Mouse (Mus musculus) kidney, embryonic 14.5 days (tissue): Measurements from ENCODE around the gene Prg4. TPM values are rescaled to one million over a fixed set of nuclear protein-coding genes. Genes with fewer than 3 reads are reported as not detected.

Source experiments
- ATAC-seq: fragments of 200-750 bp; cut with Nextera tagmentation; 2 replicates; pipeline ENCODE4 v1.8.0; 2017; ENCODE audit warnings: moderate number of reproducible peaks, mild to moderate bottlenecking, moderate TSS enrichment, moderate library complexity; ENCODE audit not compliant: low FRiP score, low TSS enrichment
- H3K27ac ChIP-seq: fragments of 300-500 bp; sonication (generic); 2 replicates; pipeline ENCODE4 v1.5.1; 2014; ENCODE audit warnings: low read depth, mild to moderate bottlenecking, low read length, moderate library complexity, mixed read lengths
- H3K27me3 ChIP-seq: fragments of 300-500 bp; sonication (generic); 2 replicates; pipeline ENCODE4 v1.6.1; 2014; ENCODE audit warnings: mild to moderate bottlenecking, low read length; ENCODE audit not compliant: control insufficient read depth, insufficient read depth
- H3K36me3 ChIP-seq: fragments of 300-500 bp; sonication (generic); 2 replicates; pipeline ENCODE4 v1.6.1; 2014; ENCODE audit warnings: low read length, mixed read lengths; ENCODE audit not compliant: control insufficient read depth, insufficient read depth
- H3K4me1 ChIP-seq: fragments of 300-500 bp; sonication (generic); 2 replicates; pipeline ENCODE4 v1.6.1; 2014; ENCODE audit warnings: low read length, mixed read lengths; ENCODE audit not compliant: control insufficient read depth, insufficient read depth
- H3K4me2 ChIP-seq: fragments of 300-500 bp; sonication (generic); replicated peaks from 2 replicates; pipeline ENCODE4 v1.6.1; 2014; ENCODE audit warnings: low read depth, mild to moderate bottlenecking, low read length
- H3K4me3 ChIP-seq: fragments of 300-500 bp; sonication (generic); 2 replicates; pipeline ENCODE4 v1.5.1; 2014; ENCODE audit warnings: mild to moderate bottlenecking, low read length
- H3K9ac ChIP-seq: fragments of 300-500 bp; sonication (generic); 2 replicates; pipeline ENCODE4 v1.6.1; 2014; ENCODE audit warnings: low read depth, mild to moderate bottlenecking, low read length, moderate library complexity
- H3K9me3 ChIP-seq: fragments of 300-500 bp; sonication (generic); 2 replicates; pipeline ENCODE4 v1.6.1; 2016; ENCODE audit warnings: low read length; ENCODE audit not compliant: control insufficient read depth
- WGBS: fragments of 180-500 bp; shearing (Covaris S2); extraction: QIAGEN DNeasy Blood & Tissue Kit; methylation state at CpG from one replicate; pipeline ENCODE4 v1.1.7; 2014; 5-methylcytosine and 5-hydroxymethylcytosine counted together
- polyA plus RNA-seq: library from polyadenylated mRNA; unstranded; fragments of >200 nt; fragmentation: Nextera tagmentation; extraction: Ambion mirVana; gene quantifications from 2 replicates; pipeline ENCODE4 v1.2.1, GENCODE M21; 2014

The Prg4 gene
- 0.87 and 0.89 TPM in 2 replicates for polyA plus RNA-seq

DNA sequence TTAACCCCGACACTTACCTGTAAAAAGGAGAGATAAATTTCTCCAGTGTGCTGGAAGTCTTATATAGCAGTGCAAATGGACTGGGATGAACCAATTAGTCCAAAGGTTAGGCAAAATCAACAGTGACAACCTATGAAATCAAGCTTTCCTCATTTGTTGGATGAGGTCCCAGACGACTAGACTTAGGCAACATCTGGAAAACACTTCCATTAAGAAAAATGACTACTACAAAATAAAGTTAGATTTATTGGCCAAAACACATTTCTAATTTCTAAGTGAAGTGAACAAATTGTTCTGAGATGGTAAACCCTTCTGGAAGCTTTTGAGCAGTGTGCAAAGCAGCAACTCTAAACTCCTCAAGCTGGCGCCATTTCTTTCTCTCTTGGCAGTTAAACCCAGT is at the start of gene Prg4:
Gene Prg4, minus strand, starts transcription at position 34 of the 400 bp plus-strand sequence.
- H3K4me3 ChIP-seq = no peak within 1 kb of the TSS
- ATAC-seq = no peak
- no peak within 1 kb of the TSS for H3K9ac ChIP-seq
- H3K4me2 ChIP-seq = no peak within 1 kb of the TSS
- no peak within 1 kb of the TSS for H3K27ac ChIP-seq
- 71% methylated on average over 3 of the region's 3 CpGs for WGBS
- no peaks in the 10 kb centered on the region for H3K4me1 ChIP-seq
- H3K36me3 ChIP-seq = no peaks in the 10 kb centered on the region
- no peaks in the 10 kb centered on the region for H3K9me3 ChIP-seq
- no peaks in the 10 kb centered on the region for H3K27me3 ChIP-seq

DNA sequence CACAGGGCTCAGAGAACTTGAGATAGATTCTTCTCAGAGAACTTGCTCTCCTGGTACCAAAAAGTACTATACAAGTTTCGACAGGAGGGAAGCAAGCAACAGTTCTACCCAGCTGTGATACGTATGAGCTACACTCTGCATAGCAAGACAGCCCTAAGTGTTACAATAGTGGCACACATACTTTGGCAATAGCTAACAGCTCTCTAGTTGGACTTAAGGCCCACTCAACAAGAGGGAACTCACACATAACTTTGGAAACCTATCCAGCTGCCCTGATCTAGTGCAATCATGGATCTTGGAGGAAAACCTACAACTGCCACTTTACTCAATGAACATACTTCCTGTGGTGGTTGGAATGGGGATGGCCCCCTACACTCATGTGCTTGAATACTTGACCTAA is 47.1 kb upstream of the Prg4 start:
- H3K9ac ChIP-seq = no peak overlapping the region
- no peaks in the 10 kb centered on the region for H3K9me3 ChIP-seq
- H3K4me3 ChIP-seq = no peak overlapping the region
- ATAC-seq = no peak
- no peaks in the 10 kb centered on the region for H3K27me3 ChIP-seq
- H3K36me3 ChIP-seq = no peaks in the 10 kb centered on the region
- no peak overlapping the region for H3K4me2 ChIP-seq
- H3K4me1 ChIP-seq = no peaks in the 10 kb centered on the region
- 90% methylated on average over 2 of the region's 2 CpGs for WGBS
- H3K27ac ChIP-seq = no peak overlapping the region

DNA sequence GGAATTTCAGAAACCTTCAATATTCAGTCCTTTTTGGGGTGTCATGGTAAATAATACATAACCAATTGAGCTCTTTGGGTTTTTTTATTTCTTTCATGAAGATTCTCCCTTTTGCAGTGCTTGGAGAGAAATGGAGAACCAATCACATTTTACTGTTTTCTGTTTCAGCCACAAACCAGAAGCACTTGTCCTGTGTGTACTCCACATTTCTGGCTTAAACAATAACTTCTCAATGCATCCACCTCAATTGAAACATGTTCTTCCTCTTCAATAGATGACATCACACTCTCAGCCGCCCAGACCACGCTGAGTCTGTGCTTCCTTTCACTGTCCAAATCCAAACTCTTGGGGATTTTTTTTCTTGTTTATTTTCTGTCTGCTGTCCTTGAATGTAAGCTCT is 39.8 kb upstream of the Prg4 start:
- Histone ChIP-seq H3K4me2 (no peak overlapping the region), H3K9me3 (no peaks in the 10 kb centered on the region), H3K4me1 (no peaks in the 10 kb centered on the region), H3K9ac (no peak overlapping the region), H3K27ac (no peak overlapping the region), H3K27me3 (no peaks in the 10 kb centered on the region), H3K4me3 (no peak overlapping the region), H3K36me3 (no peaks in the 10 kb centered on the region)
- 60% methylated on average over 2 of the region's 2 CpGs for WGBS
- no peak for ATAC-seq

DNA sequence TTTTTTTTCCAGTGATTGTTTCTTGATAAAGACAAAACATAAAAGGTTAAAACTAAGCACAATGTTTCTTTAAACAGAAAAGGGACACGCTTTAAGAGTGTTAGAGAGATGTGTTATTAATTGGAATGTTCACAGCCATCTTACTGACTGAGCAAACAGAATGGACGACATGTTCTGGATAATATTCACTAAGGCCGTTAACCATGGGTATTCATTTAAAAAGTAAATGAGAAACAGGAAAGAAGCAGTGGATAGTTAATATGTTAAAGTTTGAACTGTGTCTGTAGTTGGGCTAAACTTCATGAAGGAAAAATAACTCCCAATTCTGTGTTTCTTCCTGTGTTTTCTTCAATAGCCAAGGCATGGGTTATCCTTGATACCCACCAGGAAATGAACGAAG is 37.4 kb upstream of the Prg4 start:
- Histone ChIP-seq H3K4me2 (no peak overlapping the region), H3K36me3 (no peaks in the 10 kb centered on the region), H3K4me1 (no peaks in the 10 kb centered on the region), H3K27ac (no peak overlapping the region), H3K9ac (no peak overlapping the region), H3K4me3 (no peak overlapping the region), H3K9me3 (peaks cover 3% of the 10 kb centered on the region; the same call in 1 of the 2 replicates), H3K27me3 (no peaks in the 10 kb centered on the region)
- ATAC-seq = no peak
- 80% methylated on average over 4 of the region's 4 CpGs for WGBS

DNA sequence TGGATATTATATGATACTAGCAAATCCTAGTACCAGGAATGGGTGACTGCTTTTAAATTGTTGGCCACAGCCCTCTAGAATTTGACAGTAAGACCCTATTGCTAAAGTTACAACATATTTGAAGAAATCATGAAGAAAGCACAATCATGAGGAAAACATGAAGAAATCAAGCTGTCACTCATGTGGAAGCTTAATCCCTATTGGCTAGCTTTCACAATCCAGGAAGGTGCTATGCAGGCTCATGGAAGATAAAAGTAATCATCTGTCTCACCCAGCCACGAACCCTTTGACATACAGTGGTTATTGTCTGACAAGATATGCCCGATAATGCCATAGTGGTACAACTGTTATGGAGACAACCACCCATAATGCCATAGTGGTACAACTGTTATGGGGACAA is 32.2 kb upstream of the Prg4 start:
- no peak overlapping the region for H3K9ac ChIP-seq
- H3K9me3 ChIP-seq = peaks cover 5% of the 10 kb centered on the region; the same call in 1 of the 2 replicates
- no peak overlapping the region for H3K4me2 ChIP-seq
- no peaks in the 10 kb centered on the region for H3K4me1 ChIP-seq
- 91% methylated on average over 2 of the region's 2 CpGs for whole genome bisulfite sequencing
- no peak overlapping the region for H3K27ac ChIP-seq
- no peaks in the 10 kb centered on the region for H3K27me3 ChIP-seq
- H3K4me3 ChIP-seq = no peak overlapping the region
- ATAC-seq = no peak
- H3K36me3 ChIP-seq = no peaks in the 10 kb centered on the region

DNA sequence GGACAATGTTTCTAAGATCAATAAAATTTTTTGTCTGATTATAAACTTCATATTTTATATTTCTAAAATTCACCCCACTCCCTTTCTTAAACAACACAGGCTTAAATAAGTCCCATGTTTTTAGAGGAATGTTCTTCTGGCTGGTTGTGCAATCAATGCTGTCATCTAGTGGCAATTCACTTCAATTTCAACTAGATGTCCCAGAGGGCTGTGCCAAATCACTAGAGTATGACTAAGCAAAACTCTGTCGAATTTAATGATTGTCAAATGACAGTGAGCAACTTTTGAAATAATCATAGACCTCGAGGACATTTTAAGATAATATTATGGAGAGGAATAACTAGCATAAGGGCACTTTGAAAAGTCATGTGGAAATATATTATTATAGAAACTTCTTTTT is 31.7 kb upstream of the Prg4 start:
- Histone ChIP-seq H3K4me3 (no peak overlapping the region), H3K9ac (no peak overlapping the region), H3K4me2 (no peak overlapping the region), H3K27me3 (no peaks in the 10 kb centered on the region), H3K27ac (no peak overlapping the region), H3K36me3 (no peaks in the 10 kb centered on the region), H3K4me1 (no peaks in the 10 kb centered on the region), H3K9me3 (peaks cover 5% of the 10 kb centered on the region; the same call in 1 of the 2 replicates)
- ATAC-seq = no peak
- 68% methylated on average over 2 of the region's 2 CpGs for WGBS

DNA sequence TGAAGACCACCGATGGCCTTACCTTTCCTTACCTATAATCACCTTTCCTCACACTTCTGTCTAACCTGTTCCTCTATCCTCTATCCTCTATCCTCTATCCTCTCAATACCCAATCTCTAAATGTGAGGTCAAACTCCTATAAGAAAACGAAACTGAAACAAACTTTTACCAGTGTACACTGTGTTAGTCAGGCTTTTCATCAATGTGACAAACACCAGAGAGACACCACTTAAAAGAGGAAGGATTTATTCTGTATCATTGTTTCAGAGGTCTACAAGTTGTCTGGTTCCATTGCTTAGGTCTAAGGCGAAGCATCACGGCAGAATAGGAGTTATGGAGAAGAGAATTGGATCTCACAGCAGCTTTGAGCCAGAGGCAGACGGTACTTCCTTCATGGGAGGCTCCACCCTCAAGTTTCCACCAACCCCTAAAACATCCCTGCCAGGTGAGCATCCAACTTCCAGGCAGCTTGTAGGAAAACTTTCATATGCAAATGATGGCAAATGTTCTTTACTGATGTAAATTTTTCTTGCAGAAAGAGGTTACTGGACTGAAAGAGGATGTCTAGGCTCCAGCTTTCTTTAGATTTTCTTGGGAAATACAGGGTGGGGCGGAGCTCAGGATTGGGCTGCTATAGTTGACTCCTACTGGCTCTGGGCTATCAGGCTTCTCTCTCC is 30.8 kb upstream of the Prg4 start:
- Histone ChIP-seq H3K9me3 (peaks cover 5% of the 10 kb centered on the region; the same call in 1 of the 2 replicates), H3K4me3 (no peak overlapping the region), H3K4me2 (no peak overlapping the region), H3K4me1 (no peaks in the 10 kb centered on the region), H3K27ac (no peak overlapping the region), H3K9ac (no peak overlapping the region), H3K36me3 (no peaks in the 10 kb centered on the region), H3K27me3 (no peaks in the 10 kb centered on the region)
- WGBS = 77% methylated on average over 6 of the region's 6 CpGs
- no peak for ATAC-seq

DNA sequence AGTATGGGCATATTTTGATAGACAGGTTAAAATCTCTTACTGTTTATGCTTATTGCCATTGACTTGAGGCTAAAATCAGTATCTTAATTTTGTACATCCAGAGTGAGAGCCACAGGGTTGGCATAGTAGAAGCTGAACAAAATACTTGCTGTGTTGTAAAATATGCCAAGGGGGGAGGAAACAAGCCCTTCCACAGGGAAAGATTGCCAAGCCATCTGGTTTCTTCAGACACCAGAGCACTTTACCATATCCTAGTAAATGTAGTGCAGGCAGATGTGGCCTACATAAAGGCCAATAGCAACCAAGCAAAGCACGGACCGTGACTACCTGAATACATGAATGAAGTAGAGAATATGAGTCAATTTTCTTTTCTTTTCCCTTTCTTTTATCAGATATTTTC is 23.2 kb upstream of the Prg4 start:
- Histone ChIP-seq H3K9me3 (no peaks in the 10 kb centered on the region), H3K4me2 (no peak overlapping the region), H3K27me3 (no peaks in the 10 kb centered on the region), H3K4me3 (no peak overlapping the region), H3K9ac (no peak overlapping the region), H3K27ac (no peak overlapping the region), H3K4me1 (no peaks in the 10 kb centered on the region), H3K36me3 (no peaks in the 10 kb centered on the region)
- 94% methylated on average over 2 of the region's 2 CpGs for WGBS
- ATAC-seq = no peak

DNA sequence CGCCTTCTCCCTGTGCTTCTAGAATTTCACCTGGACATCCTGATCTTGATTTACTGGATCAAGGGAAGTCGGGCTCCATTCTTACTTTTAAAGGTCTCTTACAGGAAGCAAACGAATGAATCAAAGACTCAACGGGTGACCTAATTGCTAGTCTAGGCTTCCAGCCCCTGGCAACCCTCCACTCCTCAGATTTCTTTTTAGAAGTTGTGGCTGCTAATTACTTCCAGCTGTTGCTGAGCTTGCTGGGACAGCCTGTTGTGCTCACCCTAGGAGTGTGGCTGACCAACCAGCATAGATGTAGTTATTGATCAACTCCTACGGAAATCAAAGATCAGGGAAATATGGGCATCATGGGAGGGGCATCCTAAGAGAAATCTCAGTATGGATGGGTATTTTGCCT is 14.7 kb upstream of the Prg4 start:
- Histone ChIP-seq H3K9ac (no peak overlapping the region), H3K4me1 (no peaks in the 10 kb centered on the region), H3K9me3 (no peaks in the 10 kb centered on the region), H3K4me2 (no peak overlapping the region), H3K27me3 (no peaks in the 10 kb centered on the region), H3K36me3 (no peaks in the 10 kb centered on the region), H3K4me3 (no peak overlapping the region), H3K27ac (no peak overlapping the region)
- peak; percentile 88 for ATAC-seq
- WGBS = 29% methylated on average over 5 of the region's 5 CpGs
